Mouse (Mus musculus): ENCODE measurements at regions not wholly inside any gene's neighbourhood (a gene's known extent, or its start where the extent isn't known, plus 50 kb on each side); places are given as distances from the start of the nearest gene placed in this dataset.

DNA sequence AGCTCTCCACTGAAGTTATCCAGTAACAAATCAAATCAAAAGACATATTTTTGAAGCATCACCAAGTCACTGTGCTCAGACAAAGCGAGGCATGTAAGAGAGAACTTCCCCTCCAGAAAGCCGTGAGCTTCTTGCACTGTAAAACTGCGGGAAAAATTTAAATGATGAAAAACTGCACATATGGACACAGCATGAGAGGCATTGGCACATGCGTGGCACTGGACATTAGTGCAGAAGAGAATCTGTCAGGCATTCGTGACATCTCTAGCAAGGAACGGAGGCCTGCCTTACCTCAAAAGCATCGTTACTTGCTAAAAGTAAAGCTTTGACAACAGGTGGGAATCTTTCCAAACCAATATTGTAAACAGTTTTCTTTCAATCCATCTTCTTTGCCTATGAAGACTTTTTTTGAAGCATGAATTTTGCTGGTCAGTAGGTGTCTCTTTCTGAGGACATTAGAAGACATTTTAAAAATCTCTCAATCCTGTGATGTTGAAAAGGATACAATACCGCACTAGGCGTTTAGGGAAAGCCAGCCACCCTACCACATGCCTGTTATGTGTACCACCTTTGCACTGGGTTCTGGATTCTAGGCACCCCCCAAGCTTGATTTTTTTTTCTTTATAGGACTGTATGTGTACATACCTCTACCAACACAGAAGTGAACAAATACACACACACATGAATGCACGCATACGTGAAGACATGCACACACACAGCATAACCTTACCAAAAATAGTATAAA lies 2380.5 kb upstream of the Gm7489 start:
- intact Hi-C loops (cut with DNase I): no loop called here
- no peak for DNase-seq (ENCODE audit: low spot score)

DNA sequence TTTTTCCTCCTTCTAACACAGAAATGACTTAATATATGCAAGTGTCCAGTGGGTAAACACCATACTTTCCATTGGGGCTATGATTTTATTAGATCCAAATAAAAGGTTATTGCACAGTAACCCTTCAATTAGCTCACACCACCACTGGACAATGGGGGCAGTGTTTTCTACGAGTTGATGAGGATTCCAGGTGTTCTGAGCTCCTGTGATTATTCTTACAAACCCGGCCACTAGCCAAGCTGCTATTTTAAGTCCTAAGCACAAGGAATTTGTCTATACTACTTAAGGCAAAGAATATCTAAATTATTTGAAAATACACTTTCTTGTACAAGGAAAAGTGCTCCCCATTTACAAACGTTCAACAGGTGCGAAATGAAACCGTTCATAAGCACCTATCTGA lies 2379.9 kb upstream of the Gm7489 start:
- DNase-seq (ENCODE audit: low spot score): no peak
- intact Hi-C loops (cut with DNase I): no loop called here

DNA sequence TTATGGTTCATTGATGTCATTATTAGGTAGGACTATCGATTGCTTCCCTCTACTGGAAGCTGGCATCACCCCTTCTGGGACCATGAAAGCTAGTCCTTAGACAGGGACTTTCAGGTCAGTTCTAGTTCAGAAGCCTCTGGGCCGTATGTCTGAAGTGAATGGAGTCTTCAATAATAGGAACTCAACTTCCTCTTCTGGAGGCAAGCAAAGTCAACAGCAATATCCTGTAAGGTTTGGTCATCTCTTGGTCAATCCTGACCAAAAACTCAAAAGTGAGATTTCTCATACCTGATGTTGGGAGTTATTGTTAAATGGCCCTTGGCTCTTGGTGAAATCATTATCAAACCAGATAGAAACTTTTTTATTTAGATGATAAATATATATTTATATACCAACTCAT lies 2377.6 kb upstream of the Gm7489 start:
- intact Hi-C loops (cut with DNase I): no loop called here
- DNase-seq (ENCODE audit: low spot score): no peak

DNA sequence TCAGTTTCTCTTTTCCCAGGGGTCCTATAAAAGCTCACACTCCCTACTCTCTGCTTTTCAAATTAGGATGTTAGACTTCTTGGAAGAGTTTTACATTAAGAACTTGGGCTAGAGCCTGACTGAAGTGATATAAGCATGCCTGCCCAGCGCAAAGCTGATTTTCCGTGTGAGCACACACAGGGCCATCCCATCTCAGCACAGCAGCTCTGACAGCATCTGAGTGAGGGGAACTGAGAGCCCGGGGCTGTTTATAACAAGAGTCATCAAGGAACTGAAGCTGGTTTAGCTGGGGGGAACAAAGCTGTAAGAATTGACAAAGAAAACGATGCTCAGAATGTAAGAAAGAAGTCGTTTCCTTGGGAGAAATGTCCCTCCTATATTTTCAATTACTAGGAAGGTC lies 2373.4 kb upstream of the Gm7489 start:
- intact Hi-C loops (cut with DNase I): no loop called here
- DNase-seq (ENCODE audit: low spot score): no peak

DNA sequence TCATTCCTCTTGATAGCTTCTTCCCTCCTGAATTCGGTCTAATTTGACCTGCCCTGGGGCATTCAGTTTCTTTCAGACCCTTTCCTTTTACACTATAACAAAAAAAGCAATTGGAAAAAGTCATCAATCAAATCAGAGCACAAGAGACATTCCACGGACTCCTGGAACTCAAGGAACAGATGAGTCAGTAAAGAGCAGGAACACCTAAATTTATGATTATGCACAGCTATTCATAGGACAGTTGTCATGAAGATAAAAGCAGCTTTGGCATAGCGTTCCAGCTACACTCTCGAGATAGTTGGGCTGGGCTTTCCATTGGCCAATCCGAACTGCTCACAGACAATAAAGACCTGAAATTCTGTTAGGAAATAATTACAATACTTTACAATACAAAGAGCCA lies 2348.4 kb upstream of the Gm7489 start:
- DNase-seq (ENCODE audit: low spot score): no peak
- intact Hi-C loops (cut with DNase I): no loop called here

DNA sequence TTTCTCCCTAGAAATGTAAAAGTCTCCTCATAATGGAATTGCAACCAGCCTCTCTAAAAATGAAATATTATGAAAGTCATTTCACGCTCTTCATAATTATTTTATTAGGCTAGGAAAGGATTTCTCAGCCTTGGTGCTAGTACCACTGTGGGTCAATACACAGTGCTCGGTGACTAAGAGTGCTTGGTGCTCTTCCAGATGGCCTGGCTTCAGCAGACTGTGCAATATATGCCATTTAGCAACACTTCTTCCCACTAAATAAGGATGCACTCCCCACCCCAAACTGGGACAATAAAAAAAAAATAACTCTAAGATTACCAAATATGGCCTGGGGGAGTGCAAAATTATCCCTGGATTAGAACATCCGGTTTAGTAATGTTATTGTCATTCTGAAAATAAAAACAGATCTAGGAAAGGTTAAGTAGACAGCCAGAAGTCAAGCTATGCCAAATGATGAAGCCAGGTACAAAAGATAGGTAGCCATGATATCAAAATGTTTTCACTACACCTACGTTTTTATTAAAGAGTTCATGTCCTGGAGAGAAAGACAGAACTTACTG lies 2333.4 kb upstream of the Gm7489 start:
- DNase-seq (ENCODE audit: low spot score): no peak
- intact Hi-C loops (cut with DNase I): loop anchor here (10.0 kb wide), 1 partner anchor 1514 kb away; no protein-coding TSS in a partner anchor

DNA sequence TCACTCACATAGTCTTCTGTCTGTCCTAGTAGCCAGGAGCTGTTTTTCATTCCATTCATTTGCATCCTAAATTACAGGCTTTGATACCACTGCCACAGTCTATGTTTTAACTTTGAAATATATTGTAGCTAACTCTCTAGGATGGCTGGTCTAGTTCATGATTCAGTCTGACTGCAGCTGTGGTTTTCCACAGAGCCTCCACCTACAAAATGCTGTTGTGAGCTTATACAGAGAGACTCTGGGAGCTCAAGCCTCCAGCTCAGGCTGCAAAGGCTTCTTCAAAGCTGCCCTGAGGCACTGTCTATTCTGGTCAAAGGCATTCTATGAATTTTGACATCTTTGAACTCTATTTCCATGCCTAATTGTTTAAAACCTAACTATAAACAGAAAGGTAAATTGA lies 2326.5 kb upstream of the Gm7489 start:
- intact Hi-C loops (cut with DNase I): loop anchor here (10.0 kb wide), 1 partner anchor 1507 kb away; no protein-coding TSS in a partner anchor

DNA sequence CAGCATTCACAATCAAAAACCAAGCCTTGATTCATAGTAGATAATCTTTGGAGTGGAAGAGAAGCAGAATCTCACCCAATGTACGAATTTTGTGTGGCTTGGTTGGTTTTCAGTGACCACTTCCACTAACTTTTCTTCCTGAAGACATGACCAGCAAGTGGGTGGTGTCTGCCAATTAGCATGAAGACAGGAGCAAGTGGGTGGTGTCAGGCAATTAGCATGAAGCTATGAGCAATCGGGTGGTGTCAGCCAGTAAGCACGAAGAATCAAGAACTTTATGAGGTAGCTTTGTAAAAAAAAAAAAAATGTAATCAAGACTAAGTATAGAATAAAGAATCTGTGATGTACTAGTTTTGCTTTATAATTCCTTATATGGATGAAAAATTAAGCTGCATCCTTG lies 2319.2 kb upstream of the Gm7489 start:
- no peak for DNase-seq (ENCODE audit: low spot score)
- intact Hi-C loops (cut with DNase I): no loop called here

More for the DNA sequence above, 2326.5 kb upstream of the Gm7489 start:
- no peak for DNase-seq (ENCODE audit: low spot score)

DNA sequence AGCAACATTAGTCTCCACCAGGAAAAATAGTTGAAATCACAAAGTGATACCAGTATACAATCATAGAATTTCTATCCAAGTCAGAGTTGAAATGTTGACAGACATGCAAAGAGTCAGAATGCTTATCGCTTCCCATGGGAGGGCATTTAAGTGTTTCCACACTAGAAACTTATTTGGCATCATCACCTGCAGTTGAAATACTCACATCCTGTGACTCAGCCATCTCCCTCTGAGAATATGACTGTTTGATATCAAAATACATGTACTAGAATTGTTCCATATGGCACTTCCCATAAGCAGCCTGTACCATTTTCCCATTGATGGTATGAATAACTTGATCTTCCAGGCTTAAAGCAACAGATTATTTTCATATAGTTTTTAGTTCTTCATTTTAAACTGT lies 2314.1 kb upstream of the Gm7489 start:
- DNase-seq (ENCODE audit: low spot score): no peak
- intact Hi-C loops (cut with DNase I): no loop called here

DNA sequence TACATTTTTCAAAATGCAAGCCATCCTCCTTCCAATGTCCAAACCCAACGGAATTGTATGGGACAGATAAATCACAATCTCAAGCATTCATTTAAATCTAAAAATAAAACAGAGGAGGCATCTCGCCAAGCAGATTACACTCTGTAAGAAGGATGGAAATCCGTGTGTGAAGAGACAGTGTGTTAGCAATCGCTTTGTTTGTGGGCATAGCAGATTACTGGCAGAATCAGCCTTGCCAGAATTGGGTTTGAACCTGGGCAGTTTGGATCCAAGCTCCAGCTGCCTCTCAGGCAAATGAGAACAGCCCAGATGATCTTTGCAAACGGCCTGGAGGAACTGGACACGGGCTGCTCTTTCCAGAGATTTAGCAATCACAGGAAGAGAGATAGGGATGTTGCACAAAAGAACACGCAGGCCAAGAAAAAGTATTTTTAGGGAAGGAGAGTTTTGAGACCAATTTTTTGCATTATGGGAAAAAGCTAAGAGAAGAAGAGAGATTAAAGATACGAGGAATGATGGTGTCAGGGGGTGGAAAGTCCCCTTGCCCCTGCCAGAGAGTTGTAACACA lies 2310.1 kb upstream of the Gm7489 start:
- DNase-seq (ENCODE audit: low spot score): peak; percentile 42
- intact Hi-C loops (cut with DNase I): no loop called here

DNA sequence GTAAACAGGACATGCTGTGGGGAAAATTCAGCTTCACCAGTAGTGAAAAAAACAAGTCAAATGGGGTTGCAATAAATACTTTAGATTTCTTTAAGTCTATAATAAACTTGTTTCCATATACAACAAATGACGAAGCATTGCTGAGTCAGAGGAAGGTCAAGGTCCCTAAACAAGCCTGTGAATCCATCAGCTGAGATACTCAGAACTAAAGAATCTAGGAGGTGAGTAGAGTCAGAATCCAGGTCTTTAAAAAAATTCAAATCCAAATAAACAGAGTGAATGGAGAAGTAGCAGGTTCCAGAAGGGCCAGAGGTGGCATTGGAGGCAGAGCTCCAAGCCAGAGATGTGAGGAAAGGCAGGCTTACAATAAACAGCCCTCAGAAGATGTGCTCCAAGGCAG lies 2301.1 kb upstream of the Gm7489 start:
- intact Hi-C loops (cut with DNase I): no loop called here
- no peak for DNase-seq (ENCODE audit: low spot score)

DNA sequence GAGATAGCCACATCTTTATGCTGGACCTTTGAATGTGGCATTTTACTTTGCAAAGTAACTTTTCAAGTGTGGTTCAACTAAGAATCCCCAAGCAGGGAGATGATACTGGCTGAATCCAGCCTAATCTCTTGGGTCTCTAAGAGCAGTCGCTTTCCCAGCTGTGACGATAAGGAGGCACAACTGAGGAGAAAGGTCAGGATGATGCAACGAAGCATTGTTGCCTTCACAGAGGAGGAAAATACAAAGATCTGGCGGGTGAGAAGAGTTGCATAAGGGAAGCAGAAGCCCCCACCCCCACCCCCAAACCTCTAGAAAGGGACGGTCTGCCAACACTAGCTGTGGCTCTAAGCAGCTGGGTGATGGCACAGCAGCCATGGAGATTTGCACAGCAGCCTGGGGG lies 2298.6 kb upstream of the Gm7489 start:
- intact Hi-C loops (cut with DNase I): no loop called here
- DNase-seq (ENCODE audit: low spot score): no peak

DNA sequence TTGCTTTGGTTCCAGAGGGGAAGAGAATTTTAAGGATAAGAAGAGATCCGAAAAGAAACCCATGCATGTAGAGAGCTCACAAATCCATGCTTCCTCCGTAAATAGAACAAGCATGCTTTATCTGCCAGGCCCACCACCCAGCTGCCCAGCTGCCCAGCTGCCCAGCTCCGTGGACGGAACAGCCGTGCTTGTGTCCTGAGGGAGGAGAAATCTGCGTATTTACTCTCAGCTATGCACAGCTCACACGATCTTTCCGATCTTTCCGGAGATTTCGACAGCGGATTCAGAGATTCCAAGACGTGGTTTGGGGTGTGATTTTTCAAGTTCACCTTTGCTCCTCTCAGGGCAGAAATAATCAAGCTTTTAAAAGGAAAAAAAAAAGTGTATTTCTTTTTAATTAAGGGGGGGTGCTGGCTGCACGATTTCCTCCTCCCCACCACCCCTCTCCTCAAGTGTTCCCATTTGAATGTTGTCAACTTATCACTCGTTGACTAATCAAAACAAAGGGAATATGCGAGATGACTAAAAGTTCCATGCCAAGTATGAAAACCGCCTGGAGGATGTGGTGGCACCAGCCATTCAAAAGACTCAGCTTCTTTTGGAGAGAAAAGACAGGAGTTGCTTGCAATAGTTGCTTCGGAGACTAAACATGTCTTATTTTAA lies 2293.2 kb upstream of the Gm7489 start:
- intact Hi-C loops (cut with DNase I): loop anchor here (10.0 kb wide), 1 partner anchor 897 kb away; no protein-coding TSS in a partner anchor
- DNase-seq (ENCODE audit: low spot score): no peak

DNA sequence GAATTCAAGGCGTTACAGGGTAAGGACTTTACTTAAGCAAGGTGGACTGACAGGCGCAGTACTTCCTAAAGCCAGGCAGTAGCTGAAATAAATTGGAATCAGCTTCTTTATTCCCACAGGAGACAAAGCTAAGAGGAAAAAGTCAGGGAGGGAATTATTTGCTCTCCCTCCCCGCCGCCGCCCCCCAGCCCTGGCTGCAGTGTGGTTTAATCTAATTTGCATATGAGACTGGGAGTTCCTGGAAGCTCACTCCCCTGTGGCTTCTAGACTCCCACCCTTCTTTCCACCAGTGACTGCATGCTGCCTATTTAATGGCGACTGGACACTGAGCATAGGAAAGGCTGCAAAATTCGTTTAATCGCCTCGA lies 2292.7 kb upstream of the Gm7489 start:
- DNase-seq (ENCODE audit: low spot score): peak; percentile 66
- intact Hi-C loops (cut with DNase I): loop anchor here (10.0 kb wide), 1 partner anchor 897 kb away; no protein-coding TSS in a partner anchor

DNA sequence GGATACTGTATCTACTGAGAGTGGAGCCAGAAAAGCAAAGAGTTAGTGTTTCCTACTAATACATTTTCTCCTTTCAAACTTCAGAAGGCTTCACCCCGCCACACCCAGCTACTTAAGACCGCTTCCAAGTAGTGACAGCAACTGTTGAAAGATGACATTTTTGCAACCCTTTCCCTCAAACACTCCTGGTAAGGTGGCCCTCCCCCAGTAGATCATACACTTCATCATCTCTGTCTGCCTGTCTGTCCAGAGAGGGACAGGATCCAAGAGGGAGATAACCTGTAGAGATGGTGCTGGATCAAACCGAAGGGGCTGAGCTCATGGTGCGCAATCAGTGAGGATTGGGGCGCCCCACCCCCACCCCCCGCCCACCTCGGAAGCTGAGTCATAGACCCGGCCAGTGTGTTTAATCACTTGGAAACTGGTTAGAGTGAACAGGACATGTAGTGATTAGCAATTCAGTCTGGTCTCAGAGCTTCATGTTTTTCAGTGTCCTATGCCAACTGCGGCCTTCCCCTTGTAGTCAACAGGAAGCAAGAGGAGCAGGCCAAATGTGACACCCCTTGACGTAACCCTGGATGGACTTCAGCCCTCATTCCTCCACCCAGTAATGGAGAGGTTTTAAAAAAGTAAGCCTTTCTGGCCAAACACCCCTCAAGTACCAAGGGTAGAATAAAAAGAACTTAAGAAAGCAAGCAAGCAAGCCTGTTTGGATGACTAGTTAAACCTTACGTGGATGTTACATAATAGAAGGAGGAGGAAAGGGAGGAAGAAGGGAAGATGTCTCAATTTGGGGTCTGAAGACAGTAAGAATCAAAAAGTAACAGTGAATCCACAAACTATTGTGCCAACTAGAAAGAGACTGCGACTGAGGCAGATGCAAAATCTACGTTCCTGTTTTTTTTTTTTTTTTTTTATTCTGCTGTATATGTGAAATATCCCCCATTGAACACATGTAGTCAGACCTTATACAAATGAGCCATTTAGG lies 2291.9 kb upstream of the Gm7489 start:
- intact Hi-C loops (cut with DNase I): loop anchor here (10.0 kb wide), 1 partner anchor 898 kb away; no protein-coding TSS in a partner anchor
- DNase-seq (ENCODE audit: low spot score): peak; percentile 74

DNA sequence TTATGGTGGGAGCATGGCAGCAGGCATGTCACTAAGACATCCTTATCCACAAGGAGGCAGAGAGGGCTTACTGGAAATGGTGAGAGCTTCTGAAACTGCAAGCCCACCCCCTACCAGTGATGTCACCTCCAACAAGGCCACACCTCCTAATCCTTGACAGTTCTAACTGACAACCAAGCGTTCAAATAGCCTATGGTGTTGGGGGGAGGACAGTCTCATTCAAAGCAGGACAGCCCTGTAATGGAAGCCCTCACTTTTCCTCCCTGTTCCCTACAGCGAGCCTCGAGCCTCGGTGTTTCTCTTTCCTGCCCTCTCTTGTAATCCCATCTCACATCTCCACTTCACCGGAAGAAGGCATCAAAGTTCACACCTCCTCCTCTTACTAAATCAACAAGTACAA lies 2290.6 kb upstream of the Gm7489 start:
- intact Hi-C loops (cut with DNase I): loop anchor here (10.0 kb wide), 1 partner anchor 899 kb away; no protein-coding TSS in a partner anchor

DNA sequence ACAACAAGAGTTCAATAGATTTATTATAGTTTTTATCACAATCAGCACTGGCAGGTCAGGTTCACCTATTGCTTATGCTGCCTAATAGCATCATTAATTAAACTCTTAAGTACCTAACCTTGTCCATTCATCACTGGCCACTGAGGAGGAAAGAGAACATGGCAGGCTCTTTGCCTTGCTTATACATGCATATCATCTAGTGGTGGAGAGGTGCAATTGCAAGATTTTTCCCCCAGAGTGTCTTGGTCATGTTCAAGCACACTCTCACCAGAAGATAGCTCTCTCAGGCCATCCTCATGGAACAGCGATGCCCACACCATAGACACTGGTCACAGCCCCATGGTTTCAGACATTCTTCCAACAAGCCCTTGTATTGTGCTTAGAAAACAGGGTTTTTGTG lies 2289.1 kb upstream of the Gm7489 start:
- intact Hi-C loops (cut with DNase I): loop anchor here (10.0 kb wide), 1 partner anchor 901 kb away; no protein-coding TSS in a partner anchor
- no peak for DNase-seq (ENCODE audit: low spot score)

More for the DNA sequence above, 2290.6 kb upstream of the Gm7489 start:
- no peak for DNase-seq (ENCODE audit: low spot score)

DNA sequence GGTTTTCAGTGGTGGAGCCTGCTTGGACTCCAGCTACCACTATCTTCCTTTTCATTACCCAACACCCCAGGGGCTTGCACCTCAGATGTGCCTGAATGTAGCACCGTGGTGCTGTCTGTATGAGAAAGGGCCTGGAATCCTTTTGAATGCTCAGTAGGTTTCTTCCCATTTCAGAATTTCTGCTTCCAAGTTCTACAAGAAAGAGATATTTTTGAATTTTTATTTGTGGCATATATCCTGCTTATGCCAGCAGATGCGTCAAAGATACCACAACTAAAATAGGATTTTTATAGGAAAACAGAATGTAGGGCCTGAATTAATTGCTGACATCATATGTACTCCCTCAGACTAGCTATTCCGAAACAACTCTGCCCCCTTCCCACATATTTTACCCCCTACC lies 2286.9 kb upstream of the Gm7489 start:
- DNase-seq (ENCODE audit: low spot score): no peak
- intact Hi-C loops (cut with DNase I): loop anchor here (10.0 kb wide), 1 partner anchor 903 kb away; no protein-coding TSS in a partner anchor

DNA sequence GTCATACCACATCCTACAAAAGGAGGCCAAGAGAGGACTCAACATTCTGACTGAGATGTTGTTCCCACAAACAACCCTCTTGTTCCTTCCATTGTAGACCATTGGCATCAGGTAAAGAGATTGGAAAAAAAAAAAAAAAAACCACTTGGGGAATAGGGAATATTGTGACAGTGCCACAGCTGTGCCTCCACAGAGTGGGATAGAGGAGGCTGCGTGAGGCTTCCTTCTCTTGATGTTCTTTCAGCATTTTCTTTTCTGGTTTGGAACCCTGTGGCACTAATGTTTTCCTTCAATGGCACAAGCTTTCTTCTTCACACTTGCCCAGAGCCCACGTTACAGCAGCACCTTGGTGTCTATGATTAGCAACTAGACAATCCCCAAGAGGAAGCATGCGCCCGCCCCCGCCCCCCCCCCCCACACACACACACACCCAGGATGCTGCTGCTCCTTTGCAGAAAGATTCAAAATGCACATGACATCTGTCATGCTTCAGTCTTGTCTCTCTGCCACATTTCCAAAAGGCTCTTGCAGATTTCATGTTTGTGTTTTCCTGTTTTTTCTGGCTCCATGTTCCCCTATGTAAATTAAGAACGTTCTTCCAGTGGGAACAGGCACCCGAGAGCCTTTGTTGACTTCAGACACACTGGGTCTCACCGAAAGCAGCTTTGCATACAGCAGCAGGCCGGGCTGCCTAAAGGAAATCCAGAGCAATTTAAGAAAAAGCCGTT lies 2283.4 kb upstream of the Gm7489 start:
- DNase-seq (ENCODE audit: low spot score): no peak
- intact Hi-C loops (cut with DNase I): no loop called here
